Mouse (Mus musculus) left cerebral cortex, postnatal 4 days (tissue): ENCODE data around the gene 1700080E11Rik. TPM values are rescaled to one million over a fixed set of nuclear protein-coding genes. Genes with fewer than 3 reads are reported as not detected.
A peak's percentile ranks its signal among the peaks of the same experiment; 100 is the strongest.
"Not testable (repeated sequence)": the region's sequence is repeated elsewhere in the genome, so short reads cannot be mapped to it uniquely, and the experiment has no call there.

Experiments used
- DNase-seq: peaks from one replicate; pipeline ENCODE4 v3.0.0-alpha.2; 2022
- intact Hi-C: fragments of 180-260 bp; cut with DNase I; formaldehyde crosslinking; loops from one replicate; pipeline ENCODE4 v1.15.1; 2025
- total RNA-seq, 2 experiments: library from RNA; stranded (reverse); gene quantifications; 2 replicates each; pipeline ENCODE4 v1.2.3; 2021

The 1700080E11Rik gene
- total RNA-seq = not detected

GRCm38 (mm10) chr9:105144992-105145391 is at the start of gene 1700080E11Rik:
Gene 1700080E11Rik (minus strand): TSS chr9:105145092.
- no peak for DNase-seq
- intact Hi-C loops = no loop called here

- DNase-seq = no peak
- intact Hi-C loops = no loop called here
These were observed 41.8 kb upstream of the 1700080E11Rik start for GRCm38 (mm10) chr9:105186725-105187124.

- DNase-seq = no peak
- intact Hi-C loops = no loop called here
These were observed 37.5 kb upstream of the 1700080E11Rik start for GRCm38 (mm10) chr9:105182392-105182791.

- no peak for DNase-seq
- intact Hi-C loops = no loop called here
These were observed 5.7 kb downstream of the 1700080E11Rik start for GRCm38 (mm10) chr9:105139204-105139603.

GRCm38 (mm10) chr9:105136404-105136803 is 8.5 kb downstream of the 1700080E11Rik start:
- DNase-seq = no peak
- intact Hi-C loops = no loop called here

- intact Hi-C loops = no loop called here
- no peak for DNase-seq
These were observed 10.4 kb downstream of the 1700080E11Rik start for GRCm38 (mm10) chr9:105134536-105134935.

GRCm38 (mm10) chr9:105132002-105132367 is 12.9 kb downstream of the 1700080E11Rik start:
- intact Hi-C loops = no loop called here
- DNase-seq = no peak

GRCm38 (mm10) chr9:105131253-105132001 is 13.5 kb downstream of the 1700080E11Rik start, which contains the start of gene Nudt16:
Gene Nudt16 (minus strand): TSS chr9:105131824.
- peak; percentile 90 for DNase-seq
- intact Hi-C loops = no loop called here

- no peak for DNase-seq
- intact Hi-C loops = no loop called here
These were observed 14.6 kb downstream of the 1700080E11Rik start for GRCm38 (mm10) chr9:105130331-105130730.

- DNase-seq, intact Hi-C loops: not testable (repeated sequence)
These were observed 19.7 kb downstream of the 1700080E11Rik start for GRCm38 (mm10) chr9:105125206-105125605.

- DNase-seq = peak; percentile 11
- intact Hi-C loops = no loop called here
These were observed 41.0 kb downstream of the 1700080E11Rik start for GRCm38 (mm10) chr9:105103893-105104292.

GRCm38 (mm10) chr9:105101911-105102310 is 43.0 kb downstream of the 1700080E11Rik start:
- no peak for DNase-seq

GRCm38 (mm10) chr9:105100807-105101570 is 43.9 kb downstream of the 1700080E11Rik start:
- intact Hi-C loops = no loop called here

More at GRCm38 (mm10) chr9:105101911-105102310, 43.0 kb downstream of the 1700080E11Rik start:
- intact Hi-C loops = no loop called here

More at GRCm38 (mm10) chr9:105100807-105101570, 43.9 kb downstream of the 1700080E11Rik start:
- DNase-seq = no peak

Other genes starting within 250 kb of the 1700080E11Rik start
- gene Mrpl3, start 91.9 kb downstream of the 1700080E11Rik start, total RNA-seq = 10 to 100 TPM; 73.7 to 76.5 TPM
- 10 to 100 TPM; 20.4 to 21.4 TPM for gene Nudt16, start 13.3 kb downstream of the 1700080E11Rik start, total RNA-seq